Mouse (Mus musculus) left cerebral cortex, adult 6 months (tissue): ENCODE measurements around the gene Dspp. TPM values are rescaled to one million over a fixed set of nuclear protein-coding genes. Genes with fewer than 3 reads are reported as not detected.

ENCODE experiments used
- long read RNA-seq, 2 experiments: library from polyadenylated mRNA; unstranded; transcript quantifications; one replicate each; pipeline ENCODE4 v2.0.0; 2019 to 2020
- polyA plus RNA-seq: library from polyadenylated mRNA; unstranded; fragments of <200 nt; fragmentation: Nextera tagmentation; gene quantifications from 2 replicates; pipeline ENCODE4 v1.2.3, GENCODE M21; 2021

Dspp gene
- polyA plus RNA-seq = 0.04 TPM in 1 of 2 replicates, not detected in the other
- long read RNA-seq, experiment 1 = 0 reads
- long read RNA-seq, experiment 2 = 0 reads

GRCm38 (mm10) chr5:104170412-104170811, at the start of gene Dspp:
Gene Dspp (plus strand): TSS chr5:104170712.

DNA sequence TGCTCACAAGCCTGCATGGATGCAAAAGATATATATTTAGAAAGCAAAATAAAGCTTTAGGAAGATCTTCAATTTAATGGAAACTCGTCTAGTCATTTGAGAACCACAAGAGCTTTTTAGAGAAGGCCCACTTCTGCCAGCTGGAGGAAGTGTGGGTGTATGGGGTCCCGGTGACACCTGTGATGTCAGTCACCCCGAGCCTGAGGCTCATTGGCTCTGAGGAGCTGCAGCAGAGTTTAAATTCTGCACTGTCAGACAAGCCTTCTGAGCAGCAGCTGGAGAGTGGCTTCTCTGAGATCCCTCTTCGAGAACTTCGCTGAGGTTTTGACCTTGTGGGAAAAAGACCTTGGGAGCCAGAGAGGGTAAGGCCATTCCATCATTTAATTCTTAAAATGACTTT, 31.8 kb downstream of the Dspp start, which contains the start of gene Dmp1:
Dmp1 (plus strand) TSS at position 263 of the 400 bp plus-strand sequence.

Other genes with a start within 250 kb of the Dspp start
- 0.10 and 0.18 TPM in 2 replicates for gene Hsd17b13, start 193.3 kb upstream of the Dspp start, polyA plus RNA-seq
- 4.1 and 5.9 TPM in 2 replicates for gene Hsd17b11, start 148.8 kb upstream of the Dspp start, polyA plus RNA-seq
- gene Nudt9, start 124.4 kb upstream of the Dspp start, polyA plus RNA-seq = 71.0 and 118 TPM in 2 replicates
- 0.45 TPM in 1 of 2 replicates, not detected in the other for gene Gm17660, start 93.1 kb upstream of the Dspp start, polyA plus RNA-seq
- gene Sparcl1, start 57.0 kb upstream of the Dspp start, polyA plus RNA-seq = 1,285 and 1,368 TPM in 2 replicates
- 2.6 and 2.9 TPM in 2 replicates for gene Dmp1, start 31.9 kb downstream of the Dspp start, polyA plus RNA-seq
- gene Ibsp, start 128.5 kb downstream of the Dspp start, polyA plus RNA-seq = 0.10 TPM in 2 replicates
- gene Mepe, start 154.6 kb downstream of the Dspp start, polyA plus RNA-seq = not detected in 2 replicates